Mouse (Mus musculus) limb, embryonic 12.5 days (tissue): ENCODE measurements around the gene Pisd. TPM values are rescaled to one million over a fixed set of nuclear protein-coding genes. Genes with fewer than 3 reads are reported as not detected.
"Not testable (repeated sequence)": the region's sequence is repeated elsewhere in the genome, so short reads cannot be mapped to it uniquely, and the experiment has no call there.

ENCODE experiments used
- ATAC-seq: fragments of 200-750 bp; cut with Nextera tagmentation; 2 replicates; pipeline ENCODE4 v1.8.0; 2017; ENCODE audit warnings: low read depth, moderate TSS enrichment; ENCODE audit not compliant: insufficient number of reproducible peaks, insufficient read depth, low FRiP score, low TSS enrichment
- H3K27ac ChIP-seq: fragments of 300-500 bp; sonication (generic); 2 replicates; pipeline ENCODE4 v1.5.1; 2016; ENCODE audit warnings: mild to moderate bottlenecking, moderate library complexity
- H3K27me3 ChIP-seq: fragments of 300-500 bp; sonication (generic); 2 replicates; pipeline ENCODE4 v1.6.1; 2016; ENCODE audit warnings: mild to moderate bottlenecking, moderate library complexity
- H3K36me3 ChIP-seq: fragments of 300-500 bp; sonication (generic); 2 replicates; pipeline ENCODE4 v1.6.1; 2016; ENCODE audit warnings: mild to moderate bottlenecking, moderate library complexity
- H3K4me1 ChIP-seq: fragments of 300-500 bp; sonication (generic); replicated peaks from 2 replicates; pipeline ENCODE4 v1.6.1; 2016
- H3K4me2 ChIP-seq: fragments of 300-500 bp; sonication (generic); 2 replicates; pipeline ENCODE4 v1.6.1; 2016; ENCODE audit warnings: mild to moderate bottlenecking, moderate library complexity
- H3K4me3 ChIP-seq: fragments of 300-500 bp; sonication (generic); replicated peaks from 2 replicates; pipeline ENCODE4 v1.5.1; 2016; ENCODE audit warnings: mild to moderate bottlenecking
- H3K9ac ChIP-seq: fragments of 300-500 bp; sonication (generic); replicated peaks from 2 replicates; pipeline ENCODE4 v1.6.1; 2016; ENCODE audit warnings: mild to moderate bottlenecking, moderate library complexity
- H3K9me3 ChIP-seq: fragments of 300-500 bp; sonication (generic); 2 replicates; pipeline ENCODE4 v1.6.1; 2016; ENCODE audit warnings: mild to moderate bottlenecking, moderate library complexity
- WGBS: fragments of 180-500 bp; shearing (Covaris S2); methylation state at CpG from one replicate; pipeline ENCODE4 v1.1.7; 2016; 5-methylcytosine and 5-hydroxymethylcytosine counted together
- polyA plus RNA-seq: library from polyadenylated mRNA; unstranded; fragments of >200 nt; fragmentation: Nextera tagmentation; extraction: Ambion mirVana; gene quantifications from 2 replicates; pipeline ENCODE4 v1.2.1, GENCODE M21; 2016

Pisd gene
- 58.6 and 61.9 TPM in 2 replicates for polyA plus RNA-seq

- H3K27ac ChIP-seq, result peak within 1 kb of the TSS; percentile 31; the same call in 1 of the 2 replicates
- peaks cover 4% of the 10 kb centered on the region; the same call in 1 of the 2 replicates for H3K4me1 ChIP-seq
- no peaks in the 10 kb centered on the region for H3K9me3 ChIP-seq
- peak; percentile 99 for ATAC-seq
- peak within 1 kb of the TSS; percentile 73 for H3K4me2 ChIP-seq
- peak within 1 kb of the TSS; percentile 77 for H3K4me3 ChIP-seq
- peaks cover 21% of the 10 kb centered on the region for H3K36me3 ChIP-seq
- under 1% methylated on average over 52 of the region's 52 CpGs for WGBS
- no peaks in the 10 kb centered on the region for H3K27me3 ChIP-seq
- H3K9ac ChIP-seq, result peak within 1 kb of the TSS; percentile 65
Observed at GRCm38 (mm10) chr5:32785313-32785915, at the start of gene Pisd. Gene Pisd (minus strand): TSS chr5:32785646.

- Histone ChIP-seq H3K36me3 (peaks cover 91% of the 10 kb centered on the region), H3K9ac (no peak overlapping the region), H3K4me2 (no peak overlapping the region), H3K4me3 (no peak overlapping the region), H3K9me3 (no peaks in the 10 kb centered on the region), H3K4me1 (no peaks in the 10 kb centered on the region), H3K27me3 (no peaks in the 10 kb centered on the region), H3K27ac (no peak overlapping the region)
- 79% methylated on average over 1 of the region's 1 CpGs for WGBS
- ATAC-seq, result no peak
Observed at GRCm38 (mm10) chr5:32834497-32834896, 49.1 kb upstream of the Pisd start.

- 92% methylated on average over 2 of the region's 2 CpGs for WGBS
- H3K27me3 ChIP-seq, result no peaks in the 10 kb centered on the region
- peaks cover 92% of the 10 kb centered on the region for H3K36me3 ChIP-seq
- no peak overlapping the region for H3K4me2 ChIP-seq
- ATAC-seq, result no peak
- no peak overlapping the region for H3K27ac ChIP-seq
- no peaks in the 10 kb centered on the region for H3K4me1 ChIP-seq
- H3K9me3 ChIP-seq, result no peaks in the 10 kb centered on the region
- H3K9ac ChIP-seq, result no peak overlapping the region
- H3K4me3 ChIP-seq, result no peak overlapping the region
Observed at GRCm38 (mm10) chr5:32830054-32830453, 44.6 kb upstream of the Pisd start.

GRCm38 (mm10) chr5:32828766-32829165, 43.3 kb upstream of the Pisd start:
- peaks cover 80% of the 10 kb centered on the region for H3K36me3 ChIP-seq
- not testable (repeated sequence) for ATAC-seq, H3K4me2 ChIP-seq, H3K27me3 ChIP-seq, H3K9ac ChIP-seq, H3K4me3 ChIP-seq, H3K4me1 ChIP-seq, H3K9me3 ChIP-seq, H3K27ac ChIP-seq
- WGBS, result 86% methylated on average over 1 of the region's 1 CpGs

- peaks cover 80% of the 10 kb centered on the region for H3K36me3 ChIP-seq
- H3K9ac ChIP-seq, result no peak within 1 kb of the TSS
- no peaks in the 10 kb centered on the region for H3K9me3 ChIP-seq
- 88% methylated on average over 7 of the region's 7 CpGs for WGBS
- H3K27ac ChIP-seq, result no peak within 1 kb of the TSS
- H3K4me1 ChIP-seq, result no peaks in the 10 kb centered on the region
- no peaks in the 10 kb centered on the region for H3K27me3 ChIP-seq
- no peak for ATAC-seq
- H3K4me3 ChIP-seq, result no peak within 1 kb of the TSS
- no peak within 1 kb of the TSS for H3K4me2 ChIP-seq
Observed at GRCm38 (mm10) chr5:32827009-32827408, 41.6 kb upstream of the Pisd start, which contains the start of gene Gm20671. Gene Gm20671 (minus strand): TSS chr5:32827109.

- Histone ChIP-seq H3K4me1 (no peaks in the 10 kb centered on the region), H3K4me2 (no peak overlapping the region), H3K36me3 (peaks cover 78% of the 10 kb centered on the region), H3K9me3 (no peaks in the 10 kb centered on the region), H3K9ac (no peak overlapping the region), H3K27me3 (no peaks in the 10 kb centered on the region), H3K4me3 (no peak overlapping the region), H3K27ac (no peak overlapping the region)
- ATAC-seq, result no peak
- 94% methylated on average over 8 of the region's 8 CpGs for WGBS
Observed at GRCm38 (mm10) chr5:32820471-32820870, 35.0 kb upstream of the Pisd start.

GRCm38 (mm10) chr5:32815396-32815795, 29.9 kb upstream of the Pisd start:
- no peak for ATAC-seq
- no peak overlapping the region for H3K4me2 ChIP-seq
- WGBS, result 91% methylated on average over 4 of the region's 4 CpGs
- peaks cover 76% of the 10 kb centered on the region for H3K36me3 ChIP-seq
- no peak overlapping the region for H3K4me3 ChIP-seq
- no peak overlapping the region for H3K9ac ChIP-seq
- no peaks in the 10 kb centered on the region for H3K9me3 ChIP-seq
- H3K27me3 ChIP-seq, result no peaks in the 10 kb centered on the region
- no peak overlapping the region for H3K27ac ChIP-seq
- H3K4me1 ChIP-seq, result no peaks in the 10 kb centered on the region

- not testable (repeated sequence) for H3K4me2 ChIP-seq, H3K9me3 ChIP-seq, H3K27me3 ChIP-seq, ATAC-seq, H3K27ac ChIP-seq, H3K4me3 ChIP-seq, H3K4me1 ChIP-seq, H3K9ac ChIP-seq
- WGBS, result 85% methylated on average over 1 of the region's 1 CpGs
- peaks cover 26% of the 10 kb centered on the region for H3K36me3 ChIP-seq
Observed at GRCm38 (mm10) chr5:32786454-32786853, 1.0 kb upstream of the Pisd start.

- Histone ChIP-seq H3K4me3 (peak overlapping the region; percentile 77), H3K4me2 (peak overlapping the region; percentile 73), H3K36me3 (peaks cover 18% of the 10 kb centered on the region), H3K27ac (0 out of 2 replicates have a peak overlapping the region, but pooled peaks have one; percentile 31), H3K9ac (peak overlapping the region; percentile 65), H3K9me3 (no peaks in the 10 kb centered on the region), H3K4me1 (peaks cover 4% of the 10 kb centered on the region; the same call in 1 of the 2 replicates), H3K27me3 (no peaks in the 10 kb centered on the region)
- no peak for ATAC-seq
- 30% methylated on average over 5 of the region's 5 CpGs for WGBS
Observed at GRCm38 (mm10) chr5:32784726-32785125, 720 bp downstream of the Pisd start.

GRCm38 (mm10) chr5:32781596-32781995, 3.9 kb downstream of the Pisd start:
- ATAC-seq, result no peak
- H3K4me2 ChIP-seq, result no peak overlapping the region
- no peaks in the 10 kb centered on the region for H3K27me3 ChIP-seq
- peaks cover 4% of the 10 kb centered on the region; the same call in 1 of the 2 replicates for H3K4me1 ChIP-seq
- WGBS, result 96% methylated on average over 5 of the region's 5 CpGs
- H3K9ac ChIP-seq, result no peak overlapping the region
- no peak overlapping the region for H3K4me3 ChIP-seq
- peaks cover 5% of the 10 kb centered on the region; the same call in 1 of the 2 replicates for H3K36me3 ChIP-seq
- H3K27ac ChIP-seq, result no peak overlapping the region
- H3K9me3 ChIP-seq, result no peaks in the 10 kb centered on the region

- H3K4me1 ChIP-seq, result no peaks in the 10 kb centered on the region
- no peaks in the 10 kb centered on the region for H3K27me3 ChIP-seq
- peaks cover 16% of the 10 kb centered on the region for H3K36me3 ChIP-seq
- no peak overlapping the region for H3K4me2 ChIP-seq
- no peak overlapping the region for H3K27ac ChIP-seq
- 88% methylated on average over 3 of the region's 3 CpGs for WGBS
- no peaks in the 10 kb centered on the region for H3K9me3 ChIP-seq
- ATAC-seq, result no peak
- H3K4me3 ChIP-seq, result no peak overlapping the region
- H3K9ac ChIP-seq, result no peak overlapping the region
Observed at GRCm38 (mm10) chr5:32778168-32778567, 7.3 kb downstream of the Pisd start.

- Histone ChIP-seq H3K27me3 (no peaks in the 10 kb centered on the region), H3K4me2 (no peak overlapping the region), H3K36me3 (peaks cover 34% of the 10 kb centered on the region), H3K4me1 (no peaks in the 10 kb centered on the region), H3K9ac (no peak overlapping the region), H3K4me3 (no peak overlapping the region), H3K9me3 (no peaks in the 10 kb centered on the region), H3K27ac (no peak overlapping the region)
- no peak for ATAC-seq
- WGBS, result 69% methylated on average over 2 of the region's 2 CpGs
Observed at GRCm38 (mm10) chr5:32772361-32772760, 13.1 kb downstream of the Pisd start.
